Mouse (Mus musculus): Measurements from ENCODE around the gene BC025920. TPM values are rescaled to one million over a fixed set of nuclear protein-coding genes. Genes with fewer than 3 reads are reported as not detected.

Gene BC025920
- total RNA-seq, 2 experiments from 2014 or later = 4.2 to 5.0 TPM

GRCm38 (mm10) chr10:81643449-81644055, 37.5 kb downstream of the BC025920 start:
- H3K4me3 ChIP-seq = peak overlapping the region; percentile 92
- DNase-seq (ENCODE audit: low spot score in 2 of 2) = peak; percentile 93 to 95
- H3K27ac ChIP-seq = peak overlapping the region; percentile 97
- peak; percentile 74 for TF ChIP-seq CTCF (conservative IDR thresholded peaks at IDR 0.05)

DNA sequence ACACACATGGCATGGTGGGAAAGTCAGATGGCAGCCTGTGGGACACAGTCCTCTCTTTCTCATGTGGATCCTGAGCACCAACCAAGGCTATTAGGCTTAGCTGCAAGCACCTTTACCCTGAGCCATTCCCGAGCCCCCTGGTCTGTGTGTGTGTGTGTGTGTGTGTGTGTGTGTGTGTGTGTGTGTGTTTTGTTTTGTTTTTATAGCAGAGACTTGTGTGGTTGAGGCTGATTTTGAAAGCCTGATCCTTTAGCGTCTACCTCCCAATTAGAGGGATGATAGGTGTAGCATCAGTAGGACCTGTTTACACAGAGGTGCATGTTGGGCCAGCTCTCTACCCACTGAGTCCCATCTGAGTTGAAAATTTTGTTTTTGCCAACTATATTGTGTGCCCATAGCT, 38.1 kb downstream of the BC025920 start:
- TF ChIP-seq CTCF (conservative IDR thresholded peaks at IDR 0.05) = no peak
- DNase-seq (ENCODE audit: low spot score in 2 of 2) = no peak
- H3K27ac ChIP-seq = peak overlapping the region; percentile 97

DNA sequence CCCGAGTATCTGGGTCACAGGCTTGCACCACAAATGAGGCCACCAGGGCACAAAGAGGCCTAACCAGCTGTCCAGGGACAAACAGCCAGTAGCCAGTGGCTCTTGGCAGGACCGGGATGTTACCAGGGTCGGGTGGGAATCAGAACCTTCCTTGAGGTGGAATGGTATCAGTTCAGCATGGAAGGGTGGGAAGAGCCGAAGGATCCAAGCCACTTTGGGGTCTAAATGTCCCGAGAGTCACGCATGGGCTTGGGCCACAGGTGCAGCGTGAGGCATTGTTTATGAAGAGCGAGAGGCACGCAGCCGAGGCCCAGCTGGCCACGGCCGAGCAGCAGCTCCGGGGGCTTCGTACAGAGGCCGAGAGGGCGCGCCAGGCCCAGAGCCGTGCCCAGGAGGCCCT, 38.6 kb downstream of the BC025920 start:
- no peak for DNase-seq (ENCODE audit: low spot score in 2 of 2)
- no peak overlapping the region for H3K4me3 ChIP-seq
- H3K27ac ChIP-seq = no peak overlapping the region
- no peak for TF ChIP-seq CTCF (conservative IDR thresholded peaks at IDR 0.05)

More for the DNA sequence above, 38.1 kb downstream of the BC025920 start:
- peak overlapping the region; percentile 92 for H3K4me3 ChIP-seq

DNA sequence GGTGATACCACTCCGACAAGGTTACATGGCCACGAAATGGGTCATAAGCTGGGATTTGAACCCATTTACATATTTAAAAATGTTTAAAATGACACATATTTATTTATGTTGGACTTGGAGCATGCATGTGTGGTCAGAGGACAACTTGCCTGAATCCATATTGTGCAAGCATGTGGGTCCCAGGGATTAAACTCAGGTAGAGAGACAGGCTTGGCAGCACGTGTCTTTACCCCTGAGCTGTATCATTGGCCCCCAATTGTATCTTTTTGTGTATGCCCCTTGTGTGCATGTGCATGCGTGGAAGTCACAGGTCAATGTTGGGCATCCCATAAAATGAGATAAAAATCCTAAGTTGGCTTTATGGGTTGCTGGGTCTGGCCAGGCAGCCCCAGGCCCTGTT, 39.3 kb downstream of the BC025920 start:
- TF ChIP-seq CTCF (conservative IDR thresholded peaks at IDR 0.05) = no peak
- H3K4me3 ChIP-seq = no peak overlapping the region
- no peak overlapping the region for H3K27ac ChIP-seq
- DNase-seq (ENCODE audit: low spot score in 2 of 2) = no peak

GRCm38 (mm10) chr10:81646015-81646555, 40.0 kb downstream of the BC025920 start:
- peak in 1 of 2 experiments; percentile 9 for DNase-seq (ENCODE audit: low spot score in 2 of 2)
- no peak overlapping the region for H3K4me3 ChIP-seq
- no peak for TF ChIP-seq CTCF (conservative IDR thresholded peaks at IDR 0.05)
- no peak overlapping the region for H3K27ac ChIP-seq

GRCm38 (mm10) chr10:81648803-81649775, 43.0 kb downstream of the BC025920 start, which contains the start of gene Gm10778:
Gene Gm10778 (plus strand): TSS chr10:81649059.
- peak; percentile 84 to 89 for DNase-seq (ENCODE audit: low spot score in 2 of 2)
- Histone ChIP-seq H3K27ac (peak within 1 kb of the TSS; percentile 89), H3K4me3 (peak within 1 kb of the TSS; percentile 59)

GRCm38 (mm10) chr10:81655178-81655577, 49.1 kb downstream of the BC025920 start:
- no peak for DNase-seq (ENCODE audit: low spot score in 2 of 2)
- no peak overlapping the region for H3K27ac ChIP-seq
- no peak for TF ChIP-seq CTCF (conservative IDR thresholded peaks at IDR 0.05)
- no peak overlapping the region for H3K4me3 ChIP-seq

GRCm38 (mm10) chr10:81656174-81656573, 50.1 kb downstream of the BC025920 start:
- H3K4me3 ChIP-seq = no peak overlapping the region
- DNase-seq (ENCODE audit: low spot score in 2 of 2) = no peak
- no peak overlapping the region for H3K27ac ChIP-seq
- no peak for TF ChIP-seq CTCF (conservative IDR thresholded peaks at IDR 0.05)

Other genes with a start within 250 kb of the BC025920 start
- gene Mfsd12, start 248.8 kb upstream of the BC025920 start, total RNA-seq (2021) = 10 to 100 TPM; 42.8 to 45.9 TPM
- gene 4930404N11Rik, start 240.5 kb upstream of the BC025920 start, total RNA-seq (2021) = 1 to 10 TPM; 1.6 to 2.4 TPM
- 10 to 100 TPM; 70.1 to 72.0 TPM for gene Fzr1, start 227.8 kb upstream of the BC025920 start, total RNA-seq (2021)
- 10 to 100 TPM; 75.9 to 79.7 TPM for gene Dohh, start 221.8 kb upstream of the BC025920 start, total RNA-seq (2021)
- gene Gm48551, start 221.8 kb upstream of the BC025920 start, total RNA-seq (2021) = 1 to 10 TPM; 4.4 to 6.1 TPM
- 1 to 10 TPM; 5.5 to 8.1 TPM for gene Gm48552, start 217.3 kb upstream of the BC025920 start, total RNA-seq (2021)
- gene Smim24, start 213.2 kb upstream of the BC025920 start, total RNA-seq (2021) = 1 to 10 TPM; 1.9 to 2.1 TPM
- gene Nfic, start 150.6 kb upstream of the BC025920 start, total RNA-seq (2021) = 10 to 100 TPM; 60.0 to 60.1 TPM
- 100 to 1,000 TPM; 286 to 287 TPM for gene Celf5, start 123.6 kb upstream of the BC025920 start, total RNA-seq (2021)
- gene Ncln, start 109.9 kb upstream of the BC025920 start, total RNA-seq (2021) = 10 to 100 TPM; 83.1 to 93.5 TPM
- under 1 TPM; 0.39 to 0.95 TPM for gene S1pr4, start 106.1 kb upstream of the BC025920 start, total RNA-seq (2021)
- gene Gna15, start 82.0 kb upstream of the BC025920 start, total RNA-seq (2021) = 1 to 10 TPM; 1.9 to 2.5 TPM
- gene Gna11, start 61.1 kb upstream of the BC025920 start, total RNA-seq (2021) = 100 to 1,000 TPM; 118 to 123 TPM
- 100 to 1,000 TPM; 702 to 736 TPM for gene Aes, start 46.8 kb upstream of the BC025920 start, total RNA-seq (2021)
- 10 to 100 TPM; 34.0 to 46.8 TPM for gene Tle2, start 31.7 kb upstream of the BC025920 start, total RNA-seq (2021)
- 1 to 10 TPM; 4.1 to 5.0 TPM for gene Tle6, start 5.2 kb upstream of the BC025920 start, total RNA-seq (2021)
- gene Sirt6, start 21.5 kb downstream of the BC025920 start, total RNA-seq (2021) = 10 to 100 TPM; 29.7 to 31.4 TPM
- gene Ankrd24, start 22.3 kb downstream of the BC025920 start, total RNA-seq (2021) = 10 to 100 TPM; 33.6 to 38.6 TPM
- gene Gm10778, start 42.8 kb downstream of the BC025920 start, total RNA-seq (2021) = 1 to 10 TPM; 3.6 to 5.0 TPM
- gene Zfp433, start 98.6 kb downstream of the BC025920 start, total RNA-seq (2021) = 10 to 100 TPM in 1 of 2 experiments, 1 to 10 TPM in 1; 9.0 to 12.3 TPM
- gene Gm3055, start 164.9 kb downstream of the BC025920 start, total RNA-seq (2021) = 1 to 10 TPM; 8.2 to 8.4 TPM
- 1 to 10 TPM; 2.6 to 3.6 TPM for gene Gm4767, start 205.9 kb downstream of the BC025920 start, total RNA-seq (2021)